Mouse (Mus musculus): ENCODE measurements around the gene Atp6v1f.

DNA sequence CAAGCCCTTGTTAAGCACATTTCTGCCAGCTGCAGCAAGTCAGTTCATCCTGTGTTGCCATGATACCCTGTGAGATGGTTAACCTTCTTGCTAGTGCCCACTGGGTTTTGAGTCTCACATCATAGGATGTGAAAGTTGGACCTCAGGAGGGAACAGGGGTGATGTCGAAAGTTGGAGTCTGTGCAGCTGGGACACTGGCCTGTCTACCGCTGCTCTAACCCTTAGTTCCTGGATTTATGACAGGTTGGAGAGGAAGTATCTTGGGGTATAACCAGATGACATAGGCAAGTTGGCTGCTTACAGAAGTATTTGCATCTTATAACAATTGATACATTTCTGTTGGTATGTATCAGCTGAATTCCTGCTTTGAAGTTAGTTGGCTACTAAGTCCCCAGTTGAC lies 46.9 kb upstream of the Atp6v1f start:
- TF ChIP-seq CTCF (conservative IDR thresholded peaks at IDR 0.05; ENCODE audit: insufficient read depth, insufficient read length, low read depth, low read length) (no peak), POLR2A (IDR thresholded peaks at IDR 0.05; ENCODE audit: low read depth, low read length) (no peak)

Measured in kidney, adult 2 months (tissue).